Mouse (Mus musculus): Measurements from ENCODE around the gene Dcun1d1. TPM values are rescaled to one million over a fixed set of nuclear protein-coding genes. Genes with fewer than 3 reads are reported as not detected.

Dcun1d1 gene
- total and polyA plus RNA-seq, 3 experiments: 32.6 to 72.4 (median 42.3) TPM

DNA sequence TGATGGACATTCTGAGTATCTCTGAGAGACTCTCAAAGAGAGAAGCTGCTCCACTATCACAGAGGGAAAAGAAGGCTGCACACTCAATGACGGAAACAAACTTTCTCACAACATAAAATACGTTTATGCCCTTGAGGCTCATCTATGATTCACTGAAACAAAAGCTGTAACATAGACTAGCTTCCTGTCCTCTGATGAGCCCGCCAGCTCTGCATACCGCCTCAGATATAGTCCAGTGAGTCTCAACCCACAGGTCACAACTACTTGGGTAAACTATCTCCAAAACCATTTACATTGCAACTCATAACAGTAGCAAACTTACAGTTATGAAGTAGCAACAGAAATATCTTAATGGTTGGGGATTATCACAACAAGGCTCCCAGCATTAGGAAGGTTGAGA, 14.7 kb downstream of the Dcun1d1 start:
- peaks cover 4 to 45% of the 10 kb centered on the region in 2 experiments for H3K36me3 ChIP-seq (replicated peaks in 1 of 2; ENCODE audit: control insufficient read depth in 1 of 2, insufficient read depth in 1 of 2, low read length in 1 of 2)
- no peak overlapping the region for H3K9ac ChIP-seq (ENCODE audit: insufficient read depth, low read depth)
- H3K4me1 ChIP-seq (ENCODE audit: control insufficient read depth in 1 of 2, insufficient read depth in 2 of 2): peaks cover 0 to 54% of the 10 kb centered on the region in 2 experiments; a peak in 3 of 4 replicates
- in situ Hi-C loops (cut with MboI; ENCODE audit: low pct_ligation_motif_present, low pct_unique_long_range_greater_than_20kb, low sequenced_read_pairs): no loop called here
- H3K27me3 ChIP-seq (replicated peaks): no peaks in the 10 kb centered on the region
- no peak for TF ChIP-seq CTCF (conservative IDR thresholded peaks at IDR 0.05 in 1 of 2, IDR thresholded peaks at IDR 0.05 in 1 of 2; ENCODE audit: low read depth in 2 of 2, low read length in 2 of 2)
- TF ChIP-seq ZNF384 (IDR thresholded peaks at IDR 0.05; ENCODE audit: low read depth, low read length): no peak
- no peak for TF ChIP-seq KAT2A (IDR thresholded peaks at IDR 0.05; ENCODE audit: insufficient replicate concordance, low read length)
- TF ChIP-seq GABPA (IDR thresholded peaks at IDR 0.05; ENCODE audit: insufficient replicate concordance, low read depth, low read length): no peak
- TF ChIP-seq CHD2 (IDR thresholded peaks at IDR 0.05; ENCODE audit: low read length): no peak
- no peak for TF ChIP-seq ZKSCAN1 (IDR thresholded peaks at IDR 0.05; ENCODE audit: borderline replicate concordance, low read depth, low read length)
- no peak for TF ChIP-seq CHD1 (IDR thresholded peaks at IDR 0.05; ENCODE audit: low read depth, low read length)
- no peak for TF ChIP-seq SIN3A (IDR thresholded peaks at IDR 0.05; ENCODE audit: low read length)
- no peak for TF ChIP-seq TBP (conservative IDR thresholded peaks at IDR 0.05; ENCODE audit: low read depth, low read length)
- no peak for TF ChIP-seq PAX5 (IDR thresholded peaks at IDR 0.05; ENCODE audit: low read length)
- no peak for TF ChIP-seq POLR2AphosphoS2 (IDR thresholded peaks at IDR 0.05; ENCODE audit: low read depth, low read length)
- no peak for TF ChIP-seq USF1 (IDR thresholded peaks at IDR 0.05; ENCODE audit: low read depth, low read length)
- TF ChIP-seq NELFE (IDR thresholded peaks at IDR 0.05; ENCODE audit: low read depth, low read length): no peak
- TF ChIP-seq ETS1 (conservative IDR thresholded peaks at IDR 0.05; ENCODE audit: low read depth, low read length): no peak
- TF ChIP-seq E2F4 (IDR thresholded peaks at IDR 0.05; ENCODE audit: insufficient replicate concordance, low read depth, low read length): no peak
- TF ChIP-seq BHLHE40 (IDR thresholded peaks at IDR 0.05; ENCODE audit: low read depth, low read length): no peak
- TF ChIP-seq MEF2A (IDR thresholded peaks at IDR 0.05; ENCODE audit: borderline replicate concordance, low read depth, low read length): no peak
- TF ChIP-seq UBTF (IDR thresholded peaks at IDR 0.05; ENCODE audit: low read depth, low read length): no peak
- no peak overlapping the region for H3K4me3 ChIP-seq (replicated peaks in 1 of 3; ENCODE audit: low read depth in 2 of 3, low read length in 2 of 3, poor library complexity in 1 of 3)
- H3K4me2 ChIP-seq (ENCODE audit: insufficient read depth, low read depth, poor library complexity, severe bottlenecking): no peak overlapping the region
- dilution Hi-C loops (cut with MboI; ENCODE audit: extremely low pct_ligation_motif_present, extremely low pct_unique_long_range_greater_than_20kb, low sequenced_read_pairs): no loop called here
- H3K79me2 ChIP-seq (replicated peaks; ENCODE audit: control insufficient read depth, extremely low read depth, insufficient read depth, poor library complexity, severe bottlenecking): peaks cover 28% of the 10 kb centered on the region
- no peak for DNase-seq (ENCODE audit: extremely low read depth)
- H3K27ac ChIP-seq (ENCODE audit: insufficient read depth, low read depth): no peak overlapping the region
- no peaks in the 10 kb centered on the region for H3K9me3 ChIP-seq (replicated peaks; ENCODE audit: low read length)

DNA sequence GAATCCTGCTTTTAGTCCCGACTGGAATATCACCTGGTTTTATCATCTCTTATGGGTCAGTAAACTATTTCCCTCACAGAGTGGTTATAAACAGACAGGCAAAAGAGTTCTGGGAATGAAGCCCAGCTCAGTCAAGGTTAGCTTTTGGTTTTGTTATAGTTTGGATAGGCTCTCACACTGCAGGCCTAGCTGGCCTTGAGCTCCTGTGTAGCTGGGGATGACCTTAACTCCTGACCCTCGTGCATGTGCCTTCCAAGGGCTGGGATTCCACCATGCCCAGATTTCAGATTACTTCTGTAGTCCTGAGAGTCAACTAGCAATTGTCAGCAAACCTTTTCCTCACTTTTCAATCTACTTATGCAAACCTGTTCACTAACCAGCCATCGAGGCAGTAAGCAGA, 19.0 kb downstream of the Dcun1d1 start:
- no peak for DNase-seq (ENCODE audit: extremely low read depth)
- no peak for TF ChIP-seq CHD1 (IDR thresholded peaks at IDR 0.05; ENCODE audit: low read depth, low read length)
- TF ChIP-seq PAX5 (IDR thresholded peaks at IDR 0.05; ENCODE audit: low read length): no peak
- TF ChIP-seq RAD21 (IDR thresholded peaks at IDR 0.05; ENCODE audit: low read depth, low read length): no peak
- no peak for TF ChIP-seq ETS1 (conservative IDR thresholded peaks at IDR 0.05; ENCODE audit: low read depth, low read length)
- no peak for TF ChIP-seq GABPA (IDR thresholded peaks at IDR 0.05; ENCODE audit: insufficient replicate concordance, low read depth, low read length)
- no peak for TF ChIP-seq CTCF (conservative IDR thresholded peaks at IDR 0.05 in 1 of 2, IDR thresholded peaks at IDR 0.05 in 1 of 2; ENCODE audit: low read depth in 2 of 2, low read length in 2 of 2)
- TF ChIP-seq MXI1 (IDR thresholded peaks at IDR 0.05; ENCODE audit: low read depth, low read length): no peak
- TF ChIP-seq CHD2 (IDR thresholded peaks at IDR 0.05; ENCODE audit: low read length): no peak
- TF ChIP-seq ZMIZ1 (IDR thresholded peaks at IDR 0.05; ENCODE audit: low read depth, low read length): no peak
- TF ChIP-seq USF2 (conservative IDR thresholded peaks at IDR 0.05; ENCODE audit: low read depth, low read length): no peak
- no peak for TF ChIP-seq ZC3H11A (IDR thresholded peaks at IDR 0.05; ENCODE audit: low read depth, low read length)
- no peak for TF ChIP-seq ELF1 (IDR thresholded peaks at IDR 0.05; ENCODE audit: low read depth, low read length)
- TF ChIP-seq E2F4 (IDR thresholded peaks at IDR 0.05; ENCODE audit: insufficient replicate concordance, low read depth, low read length): no peak
- no peak for TF ChIP-seq RCOR1 (conservative IDR thresholded peaks at IDR 0.05; ENCODE audit: low read depth, low read length)
- TF ChIP-seq BHLHE40 (IDR thresholded peaks at IDR 0.05; ENCODE audit: low read depth, low read length): no peak
- TF ChIP-seq MYC (IDR thresholded peaks at IDR 0.05; ENCODE audit: low read depth, low read length): no peak
- TF ChIP-seq JUN (IDR thresholded peaks at IDR 0.05; ENCODE audit: insufficient read depth, low read depth, low read length): no peak
- TF ChIP-seq MAFK (IDR thresholded peaks at IDR 0.05; ENCODE audit: insufficient replicate concordance, low read length): no peak
- no peak for TF ChIP-seq POLR2AphosphoS2 (IDR thresholded peaks at IDR 0.05; ENCODE audit: low read depth, low read length)
- no peak for TF ChIP-seq UBTF (IDR thresholded peaks at IDR 0.05; ENCODE audit: low read depth, low read length)
- Histone ChIP-seq H3K9ac (ENCODE audit: insufficient read depth, low read depth) (no peak overlapping the region), H3K4me1 (ENCODE audit: control insufficient read depth in 1 of 2, insufficient read depth in 2 of 2) (peaks cover 0 to 23% of the 10 kb centered on the region in 2 experiments; a peak in 2 of 4 replicates), H3K27me3 (replicated peaks) (no peaks in the 10 kb centered on the region), H3K4me3 (replicated peaks in 1 of 3; ENCODE audit: low read depth in 2 of 3, low read length in 2 of 3, poor library complexity in 1 of 3) (no peak overlapping the region), H3K4me2 (ENCODE audit: insufficient read depth, low read depth, poor library complexity, severe bottlenecking) (no peak overlapping the region), H3K27ac (ENCODE audit: insufficient read depth, low read depth) (no peak overlapping the region), H3K79me2 (replicated peaks; ENCODE audit: control insufficient read depth, extremely low read depth, insufficient read depth, poor library complexity, severe bottlenecking) (peaks cover 9% of the 10 kb centered on the region), H3K9me3 (replicated peaks; ENCODE audit: low read length) (no peaks in the 10 kb centered on the region), H3K36me3 (replicated peaks in 1 of 2; ENCODE audit: control insufficient read depth in 1 of 2, insufficient read depth in 1 of 2, low read length in 1 of 2) (peaks cover 11 to 56% of the 10 kb centered on the region in 2 experiments)
- dilution Hi-C loops (cut with MboI; ENCODE audit: extremely low pct_ligation_motif_present, extremely low pct_unique_long_range_greater_than_20kb, low sequenced_read_pairs): no loop called here
- in situ Hi-C loops (cut with MboI; ENCODE audit: low pct_ligation_motif_present, low pct_unique_long_range_greater_than_20kb, low sequenced_read_pairs): no loop called here

Data from CH12.LX (cell line).